Mouse (Mus musculus): ENCODE data around the gene Mus81.

GRCm38 (mm10) chr19:5459896-5460295 lies 28.3 kb downstream of the Mus81 start:
- TF ChIP-seq MAFK (IDR thresholded peaks at IDR 0.05; ENCODE audit: insufficient read depth, low read depth, low read length), result no peak
- TF ChIP-seq ZC3H11A (IDR thresholded peaks at IDR 0.05; ENCODE audit: borderline replicate concordance, low read depth, low read length), result no peak
- TF ChIP-seq HCFC1 (IDR thresholded peaks at IDR 0.05; ENCODE audit: borderline replicate concordance, insufficient read depth, low read length), result no peak
- TF ChIP-seq ZNF384 (IDR thresholded peaks at IDR 0.05; ENCODE audit: low read depth, low read length), result no peak

Data from ES-E14 (cell line).